12 mouse cellular contexts compared by ENCODE assay signal in genomic region chr10:39405982-39406797, GRCm38 (mm10). TPM values are rescaled to one million over a fixed set of nuclear protein-coding genes. Genes with fewer than 3 reads are reported as not detected.
A peak's percentile ranks its signal among the peaks of the same experiment; 100 is the strongest.
DNase-seq lines count a peak whose midpoint lies in the region; ATAC-seq and TF ChIP-seq lines count a peak whose summit lies in the region.
"Had no signal": no experiment of that assay in that cellular context is flagged by ENCODE, and none has a peak within 500 bp of the region (broad histone marks: within the 10 kb centered on the region; RNA-seq: fewer than 3 reads in every experiment).

No protein-coding gene starts in this region.

- TF ChIP-seq CTCF in gastrocnemius, adult 2 months (IDR thresholded peaks at IDR 0.05): no peak

- peak; percentile 51 for DNase-seq in gastrocnemius, adult 2 months
- no peak for DNase-seq in gastrocnemius, postnatal 4 days (ENCODE audit: low spot score in 2 of 2)
- peak; percentile 32 for DNase-seq in kidney, adult 9 months
- no peak for DNase-seq in kidney, adult 8-10 months
- peak; percentile 54 for DNase-seq in 416B (ENCODE audit: low read depth)
- no peak for DNase-seq in liver, embryonic 13.5 days
- DNase-seq in thymus, postnatal 10 days (ENCODE audit: low spot score in 2 of 2): no peak
- no peak for DNase-seq in frontal cortex, postnatal 36 days (ENCODE audit: low spot score in 2 of 2)
- DNase-seq: B cell, adult 2 months; spleen, adult 18-20 months had no signal

- H3K27me3 ChIP-seq in liver, embryonic 13.5 days: no peaks in the 10 kb centered on the region
- H3K27me3 ChIP-seq: limb, embryonic 12.5 days; midbrain, embryonic 12.5 days had no signal

- intact Hi-C loops in gastrocnemius, adult 2 months (cut with DNase I): no loop called here

- H3K9ac ChIP-seq in liver, embryonic 13.5 days: no peak overlapping the region
- H3K9ac ChIP-seq: limb, embryonic 12.5 days; midbrain, embryonic 12.5 days had no signal

- 0 out of 2 replicates have a peak, but pooled peaks cover 13% of the 10 kb centered on the region for H3K4me1 ChIP-seq in liver, embryonic 13.5 days (replicated peaks)

- H3K4me2 ChIP-seq in liver, embryonic 13.5 days: no peak overlapping the region
- H3K4me2 ChIP-seq: limb, embryonic 12.5 days; midbrain, embryonic 12.5 days had no signal

- 56% methylated on average over 10 of the region's 10 CpGs for WGBS in liver, embryonic 13.5 days (ENCODE audit: insufficient replicate concordance)

- H3K36me3 ChIP-seq in liver, embryonic 13.5 days: no peaks in the 10 kb centered on the region

- peak overlapping the region; percentile 77 for H3K27ac ChIP-seq in gastrocnemius, adult 2 months
- no peak overlapping the region for H3K27ac ChIP-seq in liver, embryonic 13.5 days
- H3K27ac ChIP-seq: limb, embryonic 12.5 days; midbrain, embryonic 12.5 days had no signal

- no peaks in the 10 kb centered on the region for H3K9me3 ChIP-seq in liver, embryonic 13.5 days (replicated peaks)
- H3K9me3 ChIP-seq: limb, embryonic 12.5 days; midbrain, embryonic 12.5 days had no signal

- H3K4me3 ChIP-seq in gastrocnemius, adult 2 months: peak overlapping the region; percentile 52
- no peak overlapping the region for H3K4me3 ChIP-seq in liver, embryonic 13.5 days (replicated peaks)
- H3K4me3 ChIP-seq: limb, embryonic 12.5 days; midbrain, embryonic 12.5 days had no signal

- peak; percentile 31; the same call in 1 of the 2 replicates for ATAC-seq in liver, embryonic 13.5 days (ENCODE audit: low read depth)

RNA-seq across cellular contexts. Expression of gene Fyn, which starts 37.5 kb away (rescaled TPM):
- 10 to 100 TPM in 1 of 2 experiments, 1 to 10 TPM in 1; 7.3 to 12.0 TPM for total RNA-seq in gastrocnemius, adult 2 months (2021)
- 10 to 100 TPM; 53.4 to 54.3 TPM for total RNA-seq in gastrocnemius, postnatal 4 days (2021)
- 6.5 and 7.6 TPM in 2 replicates for polyA plus RNA-seq in liver, embryonic 13.5 days (2015; fragmentation: Nextera tagmentation; extraction: Ambion mirVana)

Comparison
In these comparisons a context has a peak if more than half of its experiments do, and no peak if none do; other contexts are left out.
1. DNase-seq: peak in gastrocnemius, adult 2 months (single experiment), kidney, adult 9 months (single experiment) and 416B (single experiment); none in gastrocnemius, postnatal 4 days (0 of 2), kidney, adult 8-10 months (0 of 2), liver, embryonic 13.5 days (single experiment), thymus, postnatal 10 days (0 of 2) and frontal cortex, postnatal 36 days (0 of 2).
2. RNA of gene Fyn, which starts 37.5 kb away (total RNA-seq): 53.4 to 54.3 TPM in gastrocnemius, postnatal 4 days; 7.3 to 12.0 TPM in gastrocnemius, adult 2 months; every median in the first group is over 4 times any median in the second.